Mouse (Mus musculus) kidney, adult 2 months (tissue): ENCODE measurements at regions not wholly inside any gene's neighbourhood (a gene's known extent, or its start where the extent isn't known, plus 50 kb on each side); places are given as distances from the start of the nearest gene placed in this dataset.

Source experiments
- CTCF ChIP-seq: fragments of 200-500 bp; conservative IDR thresholded peaks from 2 replicates; pipeline ENCODE4 v1.5.1; 2011; ENCODE audit warnings: low read depth, mild to moderate bottlenecking, control low read depth, low read length, moderate library complexity, mixed read lengths; ENCODE audit not compliant: insufficient read depth, insufficient read length
- POLR2A ChIP-seq: fragments of 200-500 bp; IDR thresholded peaks from one replicate; pipeline ENCODE4 v1.6.1; 2011; ENCODE audit warnings: low read depth, low read length, control low read depth

GRCm38 (mm10) chr5:15832338-15832737 is 102.2 kb upstream of the Cacna2d1 start:
- TF ChIP-seq CTCF = no peak
- no peak for TF ChIP-seq POLR2A
